Mouse (Mus musculus) hindbrain, embryonic 13.5 days (tissue): ENCODE data around the gene Sphk2. TPM values are rescaled to one million over a fixed set of nuclear protein-coding genes. Genes with fewer than 3 reads are reported as not detected.

ENCODE experiments used
- ATAC-seq: fragments of 200-750 bp; cut with Nextera tagmentation; 2 replicates; pipeline ENCODE4 v1.8.0; 2017; ENCODE audit warnings: moderate TSS enrichment; ENCODE audit not compliant: low FRiP score
- H3K27ac ChIP-seq: fragments of 300-500 bp; sonication (generic); 2 replicates; pipeline ENCODE4 v1.5.1; 2015; ENCODE audit warnings: inconsistent platforms, mild to moderate bottlenecking, moderate library complexity
- H3K27me3 ChIP-seq: fragments of 300-500 bp; sonication (generic); 2 replicates; pipeline ENCODE4 v1.6.1; 2015; ENCODE audit warnings: mild to moderate bottlenecking, inconsistent platforms
- H3K36me3 ChIP-seq: fragments of 300-500 bp; sonication (generic); 2 replicates; pipeline ENCODE4 v1.6.1; 2015; ENCODE audit warnings: mild to moderate bottlenecking, inconsistent platforms
- H3K4me1 ChIP-seq: fragments of 300-500 bp; sonication (generic); replicated peaks from 2 replicates; pipeline ENCODE4 v1.6.1; 2015; ENCODE audit warnings: inconsistent platforms
- H3K4me2 ChIP-seq: fragments of 300-500 bp; sonication (generic); 2 replicates; pipeline ENCODE4 v1.6.1; 2015; ENCODE audit warnings: inconsistent platforms, mild to moderate bottlenecking, moderate library complexity
- H3K4me3 ChIP-seq: fragments of 300-500 bp; sonication (generic); 2 replicates; pipeline ENCODE4 v1.5.1; 2015; ENCODE audit warnings: mild to moderate bottlenecking, inconsistent platforms
- H3K9ac ChIP-seq: fragments of 300-500 bp; sonication (generic); 2 replicates; pipeline ENCODE4 v1.6.1; 2015; ENCODE audit warnings: mild to moderate bottlenecking, inconsistent platforms
- H3K9me3 ChIP-seq: fragments of 300-500 bp; sonication (generic); 2 replicates; pipeline ENCODE4 v1.6.1; 2016; ENCODE audit warnings: inconsistent platforms
- WGBS: fragments of 180-500 bp; shearing (Covaris S2); methylation state at CpG from one replicate; pipeline ENCODE4 v1.1.7; 2015; 5-methylcytosine and 5-hydroxymethylcytosine counted together
- polyA plus RNA-seq: library from polyadenylated mRNA; unstranded; fragments of >200 nt; fragmentation: Nextera tagmentation; extraction: Ambion mirVana; gene quantifications from 2 replicates; pipeline ENCODE4 v1.2.1, GENCODE M21; 2015

The Sphk2 gene
- polyA plus RNA-seq, 1 experiment from 2014 or later: 25.0 TPM

- H3K4me1 ChIP-seq: 0 out of 2 replicates have a peak, but pooled peaks cover 3% of the 10 kb centered on the region
- H3K36me3 ChIP-seq: no peaks in the 10 kb centered on the region
- H3K27ac ChIP-seq: no peak overlapping the region
- H3K4me2 ChIP-seq: peak overlapping the region; percentile 23; the same call in 1 of the 2 replicates
- H3K27me3 ChIP-seq: peaks cover 19% of the 10 kb centered on the region
- 35% methylated on average over 19 of the region's 19 CpGs for WGBS
- ATAC-seq: no peak
- H3K4me3 ChIP-seq: no peak overlapping the region
- no peak overlapping the region for H3K9ac ChIP-seq
- no peaks in the 10 kb centered on the region for H3K9me3 ChIP-seq
Observed at GRCm38 (mm10) chr7:45742338-45742737, 24.5 kb upstream of the Sphk2 start.

GRCm38 (mm10) chr7:45741777-45742176 is 24.0 kb upstream of the Sphk2 start:
- H3K9me3 ChIP-seq: no peaks in the 10 kb centered on the region
- no peak overlapping the region for H3K27ac ChIP-seq
- ATAC-seq: no peak
- 0 out of 2 replicates have a peak, but pooled peaks cover 3% of the 10 kb centered on the region for H3K4me1 ChIP-seq
- H3K36me3 ChIP-seq: no peaks in the 10 kb centered on the region
- 33% methylated on average over 11 of the region's 11 CpGs for WGBS
- 0 out of 2 replicates have a peak overlapping the region, but pooled peaks have one; percentile 13 for H3K9ac ChIP-seq
- no peak overlapping the region for H3K4me3 ChIP-seq
- peak overlapping the region; percentile 23; the same call in 1 of the 2 replicates for H3K4me2 ChIP-seq
- H3K27me3 ChIP-seq: peaks cover 19% of the 10 kb centered on the region

- no peaks in the 10 kb centered on the region for H3K9me3 ChIP-seq
- H3K4me1 ChIP-seq: 0 out of 2 replicates have a peak, but pooled peaks cover 3% of the 10 kb centered on the region
- H3K27me3 ChIP-seq: peaks cover 19% of the 10 kb centered on the region
- 0 out of 2 replicates have a peak overlapping the region, but pooled peaks have one; percentile 13 for H3K9ac ChIP-seq
- 87% methylated on average over 12 of the region's 12 CpGs for WGBS
- H3K4me3 ChIP-seq: no peak overlapping the region
- no peaks in the 10 kb centered on the region for H3K36me3 ChIP-seq
- no peak overlapping the region for H3K27ac ChIP-seq
- H3K4me2 ChIP-seq: no peak overlapping the region
- ATAC-seq: no peak
Observed at GRCm38 (mm10) chr7:45741308-45741707, 23.5 kb upstream of the Sphk2 start.

- Histone ChIP-seq H3K4me3 (no peak overlapping the region), H3K4me2 (no peak overlapping the region), H3K27ac (no peak overlapping the region), H3K9ac (no peak overlapping the region), H3K4me1 (0 out of 2 replicates have a peak, but pooled peaks cover 3% of the 10 kb centered on the region), H3K36me3 (no peaks in the 10 kb centered on the region), H3K9me3 (no peaks in the 10 kb centered on the region), H3K27me3 (peaks cover 19% of the 10 kb centered on the region)
- 70% methylated on average over 10 of the region's 10 CpGs for whole genome bisulfite sequencing
- ATAC-seq: no peak
Observed at GRCm38 (mm10) chr7:45739820-45740219, 22.0 kb upstream of the Sphk2 start.

GRCm38 (mm10) chr7:45739162-45739763 is 21.5 kb upstream of the Sphk2 start:
- 0 out of 2 replicates have a peak, but pooled peaks cover 3% of the 10 kb centered on the region for H3K4me1 ChIP-seq
- WGBS: 7% methylated on average over 9 of the region's 9 CpGs

GRCm38 (mm10) chr7:45733477-45733876 is 15.7 kb upstream of the Sphk2 start:
- Histone ChIP-seq H3K9me3 (no peaks in the 10 kb centered on the region), H3K9ac (no peak overlapping the region), H3K36me3 (peaks cover 12% of the 10 kb centered on the region), H3K4me3 (no peak overlapping the region), H3K27ac (no peak overlapping the region), H3K27me3 (no peaks in the 10 kb centered on the region), H3K4me2 (no peak overlapping the region), H3K4me1 (peaks cover 8% of the 10 kb centered on the region; the same call in 1 of the 2 replicates)
- WGBS: 84% methylated on average over 5 of the region's 5 CpGs
- ATAC-seq: no peak

More at GRCm38 (mm10) chr7:45739162-45739763, 21.5 kb upstream of the Sphk2 start:
- Histone ChIP-seq H3K9ac (no peak overlapping the region), H3K36me3 (no peaks in the 10 kb centered on the region), H3K9me3 (no peaks in the 10 kb centered on the region), H3K4me3 (no peak overlapping the region), H3K27me3 (peaks cover 19% of the 10 kb centered on the region), H3K4me2 (no peak overlapping the region), H3K27ac (no peak overlapping the region)
- ATAC-seq: peak; percentile 85; the same call in 1 of the 2 replicates

GRCm38 (mm10) chr7:45730727-45731431 is 13.1 kb upstream of the Sphk2 start:
- Histone ChIP-seq H3K4me1 (peaks cover 8% of the 10 kb centered on the region; the same call in 1 of the 2 replicates), H3K4me3 (no peak overlapping the region), H3K4me2 (no peak overlapping the region), H3K36me3 (peaks cover 29% of the 10 kb centered on the region), H3K27me3 (no peaks in the 10 kb centered on the region), H3K9me3 (no peaks in the 10 kb centered on the region), H3K27ac (no peak overlapping the region), H3K9ac (no peak overlapping the region)
- 21% methylated on average over 16 of the region's 16 CpGs for WGBS
- ATAC-seq: peak; percentile 32; the same call in 1 of the 2 replicates

GRCm38 (mm10) chr7:45727625-45728024 is 9.8 kb upstream of the Sphk2 start:
- no peak for ATAC-seq
- Histone ChIP-seq H3K27me3 (no peaks in the 10 kb centered on the region), H3K4me1 (peaks cover 8% of the 10 kb centered on the region; the same call in 1 of the 2 replicates), H3K4me2 (no peak overlapping the region), H3K9ac (no peak overlapping the region), H3K4me3 (no peak overlapping the region), H3K27ac (no peak overlapping the region), H3K9me3 (no peaks in the 10 kb centered on the region), H3K36me3 (peaks cover 61% of the 10 kb centered on the region)
- WGBS: 91% methylated on average over 3 of the region's 3 CpGs

GRCm38 (mm10) chr7:45726419-45726818 is 8.6 kb upstream of the Sphk2 start:
- H3K27me3 ChIP-seq: no peaks in the 10 kb centered on the region
- 0 out of 2 replicates have a peak overlapping the region, but pooled peaks have one; percentile 4 for H3K9ac ChIP-seq
- WGBS: 94% methylated on average over 10 of the region's 10 CpGs
- peaks cover 73% of the 10 kb centered on the region for H3K36me3 ChIP-seq
- H3K9me3 ChIP-seq: no peaks in the 10 kb centered on the region
- H3K4me1 ChIP-seq: peaks cover 16% of the 10 kb centered on the region; the same call in 1 of the 2 replicates
- no peak overlapping the region for H3K4me3 ChIP-seq
- H3K27ac ChIP-seq: no peak overlapping the region
- H3K4me2 ChIP-seq: no peak overlapping the region
- ATAC-seq: no peak

- Histone ChIP-seq H3K4me1 (peaks cover 16% of the 10 kb centered on the region; the same call in 1 of the 2 replicates), H3K27ac (no peak within 1 kb of the TSS), H3K27me3 (no peaks in the 10 kb centered on the region), H3K4me3 (no peak within 1 kb of the TSS), H3K9me3 (no peaks in the 10 kb centered on the region), H3K36me3 (peaks cover 80% of the 10 kb centered on the region), H3K9ac (0 out of 2 replicates have a peak within 1 kb of the TSS, but pooled peaks have one; percentile 4), H3K4me2 (no peak within 1 kb of the TSS)
- 95% methylated on average over 11 of the region's 11 CpGs for WGBS
- no peak for ATAC-seq
Observed at GRCm38 (mm10) chr7:45725713-45726112, 7.9 kb upstream of the Sphk2 start, which contains the start of gene Spaca4. TSS of gene Spaca4 (minus strand) at chr7:45725813.

GRCm38 (mm10) chr7:45725151-45725550 is 7.3 kb upstream of the Sphk2 start:
- H3K4me2 ChIP-seq: no peak overlapping the region
- H3K9me3 ChIP-seq: no peaks in the 10 kb centered on the region
- ATAC-seq: no peak
- H3K4me1 ChIP-seq: peaks cover 15% of the 10 kb centered on the region; the same call in 1 of the 2 replicates
- H3K9ac ChIP-seq: no peak overlapping the region
- H3K36me3 ChIP-seq: peaks cover 85% of the 10 kb centered on the region
- no peaks in the 10 kb centered on the region for H3K27me3 ChIP-seq
- H3K4me3 ChIP-seq: no peak overlapping the region
- H3K27ac ChIP-seq: no peak overlapping the region
- 92% methylated on average over 9 of the region's 9 CpGs for whole genome bisulfite sequencing

GRCm38 (mm10) chr7:45723781-45724180 is 6.0 kb upstream of the Sphk2 start:
- Histone ChIP-seq H3K27ac (no peak overlapping the region), H3K9me3 (no peaks in the 10 kb centered on the region), H3K27me3 (no peaks in the 10 kb centered on the region), H3K4me2 (no peak overlapping the region), H3K36me3 (peaks cover 87% of the 10 kb centered on the region), H3K9ac (no peak overlapping the region), H3K4me1 (peaks cover 28% of the 10 kb centered on the region), H3K4me3 (no peak overlapping the region)
- no peak for ATAC-seq
- WGBS: 96% methylated on average over 14 of the region's 14 CpGs
